Mouse (Mus musculus) olfactory bulb, adult 2 months (tissue): ENCODE measurements around the gene Cep19.

Experiments used
- CTCF ChIP-seq: fragments of 200-500 bp; IDR thresholded peaks from 2 replicates; pipeline ENCODE4 v1.5.1; 2012; ENCODE audit warnings: low read depth, mild to moderate bottlenecking, low read length, moderate library complexity; ENCODE audit not compliant: insufficient read depth
- POLR2A ChIP-seq: fragments of 200-500 bp; IDR thresholded peaks from 2 replicates; pipeline ENCODE4 v1.6.1; 2012; ENCODE audit warnings: mild to moderate bottlenecking, low read depth, low read length, moderate library complexity; ENCODE audit not compliant: insufficient read depth

- TF ChIP-seq CTCF, result no peak
- TF ChIP-seq POLR2A, result no peak
These were observed 35.7 kb upstream of the Cep19 start for GRCm38 (mm10) chr16:32063900-32064299.
